In genomic region chr5:143975631-143975933, GRCm38 (mm10) we compare ENCODE assay signal across 15 mouse cellular contexts. TPM values are rescaled to one million over a fixed set of nuclear protein-coding genes. Genes with fewer than 3 reads are reported as not detected.
DNase-seq lines count a peak whose midpoint lies in the region; ATAC-seq lines count a peak whose summit lies in the region.
"Had no signal": no experiment of that assay in that cellular context is flagged by ENCODE, and none has a peak within 500 bp of the region (broad histone marks: within the 10 kb centered on the region; RNA-seq: fewer than 3 reads in every experiment).

No protein-coding gene starts in this region.

- H3K27ac ChIP-seq in heart, embryonic 15.5 days, result no peak overlapping the region
- no peak overlapping the region for H3K27ac ChIP-seq in lung, embryonic 15.5 days
- H3K27ac ChIP-seq in stomach, embryonic 15.5 days, result no peak overlapping the region

- no peak overlapping the region for H3K4me2 ChIP-seq in heart, embryonic 15.5 days
- no peak overlapping the region for H3K4me2 ChIP-seq in lung, embryonic 15.5 days
- no peak overlapping the region for H3K4me2 ChIP-seq in stomach, embryonic 15.5 days

- 0 out of 2 replicates have a peak, but pooled peaks have one; percentile 7 for ATAC-seq in heart, embryonic 15.5 days (replicated peaks; ENCODE audit: insufficient number of reproducible peaks, insufficient read depth, low FRiP score, low read depth)
- ATAC-seq in lung, embryonic 15.5 days (ENCODE audit: borderline replicate concordance, extremely low read depth, low FRiP score, low TSS enrichment), result peak; percentile 11; the same call in 1 of the 2 replicates
- ATAC-seq in inflammation-experienced regulatory T-cells, adult 6 months, result peak; percentile 56
- 0 out of 2 replicates have a peak, but pooled peaks have one; percentile 12 for ATAC-seq in stomach, embryonic 15.5 days (ENCODE audit: insufficient read depth, low FRiP score, low read depth)

- no peaks in the 10 kb centered on the region for H3K36me3 ChIP-seq in heart, embryonic 15.5 days
- no peaks in the 10 kb centered on the region for H3K36me3 ChIP-seq in lung, embryonic 15.5 days
- no peaks in the 10 kb centered on the region for H3K36me3 ChIP-seq in stomach, embryonic 15.5 days

- H3K4me3 ChIP-seq in heart, embryonic 15.5 days, result no peak overlapping the region
- H3K4me3 ChIP-seq in lung, embryonic 15.5 days, result no peak overlapping the region
- no peak overlapping the region for H3K4me3 ChIP-seq in stomach, embryonic 15.5 days (replicated peaks)

- H3K9me3 ChIP-seq in heart, embryonic 15.5 days (replicated peaks), result no peaks in the 10 kb centered on the region
- no peaks in the 10 kb centered on the region for H3K9me3 ChIP-seq in lung, embryonic 15.5 days
- no peaks in the 10 kb centered on the region for H3K9me3 ChIP-seq in stomach, embryonic 15.5 days

- no peak overlapping the region for H3K9ac ChIP-seq in heart, embryonic 15.5 days
- H3K9ac ChIP-seq in lung, embryonic 15.5 days, result no peak overlapping the region
- no peak overlapping the region for H3K9ac ChIP-seq in stomach, embryonic 15.5 days

- intact Hi-C loops in heart, postnatal 14 days (cut with DNase I), result loop anchor here (2.0 to 5.0 kb wide), 2 partner anchors 41 to 243 kb away; partner anchors contain the start of gene Usp42
- intact Hi-C loops in left cerebral cortex, postnatal 10 days (cut with DNase I), result loop anchor here (5.0 kb wide), 1 partner anchor 38 kb away; no protein-coding TSS in a partner anchor

- no peak for DNase-seq in heart, postnatal 14 days
- DNase-seq in lung, postnatal 14 days, result no peak
- no peak for DNase-seq in left cerebral cortex, postnatal 10 days (ENCODE audit: extremely low spot score in 1 of 2, low spot score in 2 of 2)
- no peak for DNase-seq in spleen, postnatal 10 days (ENCODE audit: low spot score in 2 of 2)

- no peaks in the 10 kb centered on the region for H3K4me1 ChIP-seq in heart, embryonic 15.5 days (replicated peaks)
- H3K4me1 ChIP-seq in lung, embryonic 15.5 days, result no peaks in the 10 kb centered on the region
- H3K4me1 ChIP-seq in stomach, embryonic 15.5 days, result no peaks in the 10 kb centered on the region

- 51% methylated on average over 2 of the region's 2 CpGs for WGBS in heart, embryonic 15.5 days
- 44% methylated on average over 2 of the region's 2 CpGs for WGBS in lung, embryonic 15.5 days
- 31% methylated on average over 2 of the region's 2 CpGs for WGBS in stomach, embryonic 15.5 days

- 0 out of 2 replicates have a peak, but pooled peaks cover 3% of the 10 kb centered on the region for H3K27me3 ChIP-seq in heart, embryonic 15.5 days
- H3K27me3 ChIP-seq in lung, embryonic 15.5 days, result no peaks in the 10 kb centered on the region
- H3K27me3 ChIP-seq in stomach, embryonic 15.5 days (replicated peaks), result no peaks in the 10 kb centered on the region

RNA-seq across cellular contexts. Expression of gene Ccz1, which starts 39.1 kb away (rescaled TPM):
- 46.1 and 48.8 TPM in 2 replicates for polyA plus RNA-seq in heart, embryonic 15.5 days (2015; fragmentation: Nextera tagmentation; extraction: Ambion mirVana)
- total RNA-seq in heart, postnatal 14 days (2021), result 10 to 100 TPM; 28.8 to 29.6 TPM
- 71.9 and 78.4 TPM in 2 replicates for polyA plus RNA-seq in lung, embryonic 15.5 days (2015; fragmentation: Nextera tagmentation; extraction: Ambion mirVana)
- 10 to 100 TPM; 30.1 to 45.3 (median 40.4) TPM for polyA plus RNA-seq in inflammation-experienced regulatory T-cells, adult 6 months (2017; shearing (Covaris generic))
- 68.4 and 76.6 TPM in 2 replicates for polyA plus RNA-seq in stomach, embryonic 15.5 days (2015; fragmentation: Nextera tagmentation; extraction: Ambion mirVana)
- 10 to 100 TPM; 54.1 to 54.5 TPM for total RNA-seq in left cerebral cortex, postnatal 10 days (2021)

RNA-seq across cellular contexts. Expression of gene Rsph10b, which starts 42.7 kb away (rescaled TPM):
- 0.63 and 0.74 TPM in 2 replicates for polyA plus RNA-seq in heart, embryonic 15.5 days (2015; fragmentation: Nextera tagmentation; extraction: Ambion mirVana)
- under 1 TPM; 0.34 to 0.53 TPM for total RNA-seq in heart, postnatal 14 days (2021)
- 0.89 and 0.95 TPM in 2 replicates for polyA plus RNA-seq in lung, embryonic 15.5 days (2015; fragmentation: Nextera tagmentation; extraction: Ambion mirVana)
- under 1 TPM in 2 of 3 experiments, not detected in 1; 0.87 to 0.97 TPM for polyA plus RNA-seq in inflammation-experienced regulatory T-cells, adult 6 months (2017; shearing (Covaris generic))
- 0.43 and 0.48 TPM in 2 replicates for polyA plus RNA-seq in stomach, embryonic 15.5 days (2015; fragmentation: Nextera tagmentation; extraction: Ambion mirVana)
- 1 to 10 TPM; 5.5 to 7.7 TPM for total RNA-seq in left cerebral cortex, postnatal 10 days (2021)

RNA-seq across cellular contexts. Expression of gene Gm42421, which starts 47.6 kb away (rescaled TPM):
- polyA plus RNA-seq in heart, embryonic 15.5 days (2015; fragmentation: Nextera tagmentation; extraction: Ambion mirVana), result 0.43 and 0.53 TPM in 2 replicates
- under 1 TPM in 1 of 2 experiments, not detected in 1; 0.50 TPM for total RNA-seq in heart, postnatal 14 days (2021)
- 0.65 and 0.72 TPM in 2 replicates for polyA plus RNA-seq in lung, embryonic 15.5 days (2015; fragmentation: Nextera tagmentation; extraction: Ambion mirVana)
- polyA plus RNA-seq in inflammation-experienced regulatory T-cells, adult 6 months (2017; shearing (Covaris generic)), result 1 to 10 TPM; 1.2 to 1.6 (median 1.4) TPM
- 0.42 and 0.77 TPM in 2 replicates for polyA plus RNA-seq in stomach, embryonic 15.5 days (2015; fragmentation: Nextera tagmentation; extraction: Ambion mirVana)
- 1 to 10 TPM; 1.8 to 2.2 TPM for total RNA-seq in left cerebral cortex, postnatal 10 days (2021)
- total RNA-seq: gastrocnemius, postnatal 25 days; midbrain, postnatal 0 days had no signal
- polyA plus RNA-seq: erythroblast, embryonic 14.5 days; heart, embryonic 16.5 days; kidney, adult 2 months had no signal

RNA-seq across cellular contexts. Expression of gene Ocm, which starts 50.9 kb away (rescaled TPM):
- not detected in 2 replicates for polyA plus RNA-seq in heart, embryonic 15.5 days (2015; fragmentation: Nextera tagmentation; extraction: Ambion mirVana)
- total RNA-seq in heart, postnatal 14 days (2021), result not detected
- polyA plus RNA-seq in lung, embryonic 15.5 days (2015; fragmentation: Nextera tagmentation; extraction: Ambion mirVana), result not detected in 2 replicates
- polyA plus RNA-seq in inflammation-experienced regulatory T-cells, adult 6 months (2017; shearing (Covaris generic)), result not detected
- not detected in 2 replicates for polyA plus RNA-seq in stomach, embryonic 15.5 days (2015; fragmentation: Nextera tagmentation; extraction: Ambion mirVana)
- 1 to 10 TPM; 2.3 TPM for total RNA-seq in left cerebral cortex, postnatal 10 days (2021)
- total RNA-seq: gastrocnemius, postnatal 25 days; layer of hippocampus, adult 18-20 months; midbrain, postnatal 0 days had no signal
- polyA plus RNA-seq: erythroblast, embryonic 14.5 days; kidney, adult 2 months; neural tube, embryonic 14.5 days had no signal
